Mouse (Mus musculus): ENCODE measurements at regions not wholly inside any gene's neighbourhood (a gene's known extent, or its start where the extent isn't known, plus 50 kb on each side); places are given as distances from the start of the nearest gene placed in this dataset.

DNA sequence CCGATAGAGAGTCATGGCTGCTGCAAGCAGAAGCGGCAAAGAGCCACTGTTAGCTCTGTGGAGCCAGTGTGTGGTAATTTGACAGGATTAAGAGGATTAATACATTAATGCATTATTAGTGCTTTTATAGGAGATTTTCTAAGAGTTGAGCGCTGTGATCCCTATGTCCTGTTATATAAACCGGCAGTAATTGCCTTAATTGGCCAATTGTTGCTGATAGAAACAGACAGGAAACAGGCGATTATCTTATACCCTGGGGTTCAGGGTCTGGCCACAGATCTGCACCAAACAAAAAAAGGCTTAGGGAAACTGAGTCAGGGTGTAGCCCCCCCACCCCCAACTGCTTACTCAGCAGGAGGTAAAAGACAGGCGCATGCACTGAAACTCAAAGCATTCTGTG, 436.7 kb downstream of the Cdk5rap2 start:
- no peak for DNase-seq (ENCODE audit: low spot score in 2 of 2)

DNA sequence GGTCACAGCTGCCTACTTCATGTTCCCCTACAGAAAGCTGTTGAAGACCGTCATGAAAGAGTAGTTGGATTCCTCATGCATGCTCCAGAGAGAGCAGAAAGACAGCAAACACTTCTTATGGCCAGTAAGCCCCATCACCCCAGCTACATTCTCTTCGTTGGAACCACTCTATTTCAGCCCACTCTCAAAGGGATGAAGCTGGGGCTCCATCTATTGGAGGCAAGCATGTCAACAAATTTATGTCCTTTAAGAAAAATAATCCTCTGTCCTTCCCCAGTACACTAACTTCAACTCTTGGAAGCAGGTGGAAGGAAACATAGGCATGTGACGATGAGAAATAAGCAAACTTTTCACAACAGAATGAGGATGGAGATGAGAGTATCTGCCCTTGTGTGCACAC, 438.5 kb downstream of the Cdk5rap2 start:
- no peak for DNase-seq (ENCODE audit: low spot score in 2 of 2)

DNA sequence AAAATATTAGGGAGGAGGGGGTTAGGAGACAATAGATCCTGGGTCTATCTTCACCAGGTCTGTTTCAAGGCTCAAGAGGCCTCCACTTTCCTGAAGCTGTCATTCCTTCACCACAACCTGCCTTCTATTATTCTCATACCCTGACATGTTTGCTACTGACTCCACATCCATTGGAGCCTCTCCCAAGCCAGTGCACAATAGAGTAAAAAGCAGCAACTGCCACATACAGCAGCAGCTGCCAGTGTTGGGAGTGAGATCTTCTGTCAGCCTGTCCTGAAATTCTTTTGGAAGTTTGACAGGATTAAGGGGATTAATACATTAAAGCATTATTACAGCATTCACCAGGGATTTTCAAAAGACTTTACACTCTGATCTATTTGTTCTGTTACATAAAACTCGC, 441.8 kb downstream of the Cdk5rap2 start:
- DNase-seq (ENCODE audit: low spot score in 2 of 2): no peak
